Mouse (Mus musculus): ENCODE measurements around the gene Tmem50a.

Tmem50a gene

GRCm38 (mm10) chr4:134914864-134915209 is at the start of gene Tmem50a:
Gene Tmem50a, minus strand, starts transcription at chr4:134915024.
- peak; percentile 81 to 91 for DNase-seq (ENCODE audit: low read depth in 1 of 2, low spot score in 2 of 2)

- DNase-seq (ENCODE audit: low read depth in 1 of 2, low spot score in 2 of 2) = peak in 1 of 2 experiments; percentile 30
Measured at GRCm38 (mm10) chr4:134963021-134963776, 48.4 kb upstream of the Tmem50a start.

GRCm38 (mm10) chr4:134956328-134956727 is 41.5 kb upstream of the Tmem50a start:
- peak in 1 of 2 experiments; percentile 44 for DNase-seq (ENCODE audit: low read depth in 1 of 2, low spot score in 2 of 2)

GRCm38 (mm10) chr4:134955845-134956244 is 41.0 kb upstream of the Tmem50a start:
- DNase-seq (ENCODE audit: low read depth in 1 of 2, low spot score in 2 of 2) = no peak

GRCm38 (mm10) chr4:134955196-134955595 is 40.4 kb upstream of the Tmem50a start:
- DNase-seq (ENCODE audit: low read depth in 1 of 2, low spot score in 2 of 2) = no peak

GRCm38 (mm10) chr4:134954461-134954860 is 39.6 kb upstream of the Tmem50a start:
- DNase-seq (ENCODE audit: low read depth in 1 of 2, low spot score in 2 of 2) = no peak

GRCm38 (mm10) chr4:134950518-134951091 is 35.8 kb upstream of the Tmem50a start:
- DNase-seq (ENCODE audit: low read depth in 1 of 2, low spot score in 2 of 2) = no peak

GRCm38 (mm10) chr4:134946024-134946744 is 31.4 kb upstream of the Tmem50a start:
- DNase-seq (ENCODE audit: low read depth in 1 of 2, low spot score in 2 of 2) = peak in 1 of 2 experiments; percentile 43

GRCm38 (mm10) chr4:134943758-134944538 is 29.1 kb upstream of the Tmem50a start:
- no peak for DNase-seq (ENCODE audit: low read depth in 1 of 2, low spot score in 2 of 2)

- DNase-seq (ENCODE audit: low read depth in 1 of 2, low spot score in 2 of 2) = no peak
Measured at GRCm38 (mm10) chr4:134939900-134940299, 25.1 kb upstream of the Tmem50a start.

GRCm38 (mm10) chr4:134937240-134938176 is 22.7 kb upstream of the Tmem50a start:
- DNase-seq (ENCODE audit: low read depth in 1 of 2, low spot score in 2 of 2) = no peak

GRCm38 (mm10) chr4:134930684-134931481 is 16.1 kb upstream of the Tmem50a start, which contains the start of gene Syf2:
Gene Syf2, plus strand, starts transcription at chr4:134930898.
- DNase-seq (ENCODE audit: low read depth in 1 of 2, low spot score in 2 of 2) = peak; percentile 77 to 86

- no peak for DNase-seq (ENCODE audit: low read depth in 1 of 2, low spot score in 2 of 2)
Measured at GRCm38 (mm10) chr4:134930190-134930589, 15.4 kb upstream of the Tmem50a start.

GRCm38 (mm10) chr4:134929536-134929935 is 14.7 kb upstream of the Tmem50a start:
- DNase-seq (ENCODE audit: low read depth in 1 of 2, low spot score in 2 of 2) = no peak

- no peak for DNase-seq (ENCODE audit: low read depth in 1 of 2, low spot score in 2 of 2)
Measured at GRCm38 (mm10) chr4:134928464-134928836, 13.6 kb upstream of the Tmem50a start.

- no peak for DNase-seq (ENCODE audit: low read depth in 1 of 2, low spot score in 2 of 2)
Measured at GRCm38 (mm10) chr4:134927815-134928463, 13.1 kb upstream of the Tmem50a start.

GRCm38 (mm10) chr4:134925206-134925605 is 10.4 kb upstream of the Tmem50a start:
- DNase-seq (ENCODE audit: low read depth in 1 of 2, low spot score in 2 of 2) = no peak

GRCm38 (mm10) chr4:134924019-134924741 is 9.4 kb upstream of the Tmem50a start:
- DNase-seq (ENCODE audit: low read depth in 1 of 2, low spot score in 2 of 2) = peak; percentile 73 to 74

Measured in monocyte, adult 2 months (primary cell).